Mouse (Mus musculus) midbrain, embryonic 13.5 days (tissue): ENCODE data around the gene Tmem44. TPM values are rescaled to one million over a fixed set of nuclear protein-coding genes. Genes with fewer than 3 reads are reported as not detected.

Experiments used
- ATAC-seq: fragments of 200-750 bp; cut with Nextera tagmentation; 2 replicates; pipeline ENCODE4 v1.8.0; 2017; ENCODE audit warnings: mild to moderate bottlenecking, moderate TSS enrichment, moderate library complexity
- H3K27ac ChIP-seq: fragments of 300-500 bp; sonication (generic); 2 replicates; pipeline ENCODE4 v1.5.1; 2015; ENCODE audit warnings: inconsistent platforms, mild to moderate bottlenecking, moderate library complexity
- H3K27me3 ChIP-seq: fragments of 300-500 bp; sonication (generic); 2 replicates; pipeline ENCODE4 v1.6.1; 2015; ENCODE audit warnings: mild to moderate bottlenecking, inconsistent platforms
- H3K36me3 ChIP-seq: fragments of 300-500 bp; sonication (generic); 2 replicates; pipeline ENCODE4 v1.6.1; 2015; ENCODE audit warnings: mild to moderate bottlenecking, inconsistent platforms
- H3K4me1 ChIP-seq: fragments of 300-500 bp; sonication (generic); replicated peaks from 2 replicates; pipeline ENCODE4 v1.6.1; 2015; ENCODE audit warnings: inconsistent platforms
- H3K4me2 ChIP-seq: fragments of 300-500 bp; sonication (generic); replicated peaks from 2 replicates; pipeline ENCODE4 v1.6.1; 2015; ENCODE audit warnings: moderate library complexity, mild to moderate bottlenecking, inconsistent platforms
- H3K4me3 ChIP-seq: fragments of 300-500 bp; sonication (generic); replicated peaks from 2 replicates; pipeline ENCODE4 v1.5.1; 2015; ENCODE audit warnings: mild to moderate bottlenecking, inconsistent platforms
- H3K9ac ChIP-seq: fragments of 300-500 bp; sonication (generic); replicated peaks from 2 replicates; pipeline ENCODE4 v1.6.1; 2015; ENCODE audit warnings: mild to moderate bottlenecking, inconsistent platforms
- H3K9me3 ChIP-seq: fragments of 300-500 bp; sonication (generic); 2 replicates; pipeline ENCODE4 v1.6.1; 2016; ENCODE audit warnings: mild to moderate bottlenecking, inconsistent platforms
- WGBS: fragments of 180-500 bp; shearing (Covaris S2); methylation state at CpG from one replicate; pipeline ENCODE4 v1.1.7; 2015; 5-methylcytosine and 5-hydroxymethylcytosine counted together
- polyA plus RNA-seq: library from polyadenylated mRNA; unstranded; fragments of >200 nt; fragmentation: Nextera tagmentation; extraction: Ambion mirVana; gene quantifications from 2 replicates; pipeline ENCODE4 v1.2.1, GENCODE M21; 2015

The Tmem44 gene
- polyA plus RNA-seq, 1 experiment from 2014 or later: 70.9 TPM

DNA sequence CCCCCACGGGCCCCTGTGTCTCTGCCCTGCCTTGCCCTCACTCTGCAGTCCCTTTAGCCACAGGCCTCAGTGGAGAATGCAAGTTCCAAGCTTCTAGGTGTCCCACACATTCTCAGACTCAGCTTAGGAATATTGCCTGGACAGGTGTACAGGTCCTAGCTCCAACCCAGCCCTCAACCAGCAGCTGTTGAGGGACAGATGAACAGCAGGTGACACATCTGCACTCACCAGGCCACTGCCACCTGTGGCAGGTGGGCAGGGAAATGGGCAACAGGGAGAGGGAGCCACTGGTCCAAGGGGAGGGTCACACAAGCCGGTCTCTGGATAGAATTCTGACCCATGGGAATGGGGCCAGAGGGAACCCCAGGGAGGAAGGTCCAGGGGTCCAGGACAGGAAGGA, 22.8 kb downstream of the Tmem44 start:
- H3K4me1 ChIP-seq: no peaks in the 10 kb centered on the region
- peaks cover 73% of the 10 kb centered on the region for H3K36me3 ChIP-seq
- H3K27me3 ChIP-seq: no peaks in the 10 kb centered on the region
- H3K4me3 ChIP-seq: no peak overlapping the region
- H3K4me2 ChIP-seq: no peak overlapping the region
- no peak for ATAC-seq
- 78% methylated on average over 2 of the region's 2 CpGs for WGBS
- no peak overlapping the region for H3K9ac ChIP-seq
- H3K27ac ChIP-seq: no peak overlapping the region
- no peaks in the 10 kb centered on the region for H3K9me3 ChIP-seq

DNA sequence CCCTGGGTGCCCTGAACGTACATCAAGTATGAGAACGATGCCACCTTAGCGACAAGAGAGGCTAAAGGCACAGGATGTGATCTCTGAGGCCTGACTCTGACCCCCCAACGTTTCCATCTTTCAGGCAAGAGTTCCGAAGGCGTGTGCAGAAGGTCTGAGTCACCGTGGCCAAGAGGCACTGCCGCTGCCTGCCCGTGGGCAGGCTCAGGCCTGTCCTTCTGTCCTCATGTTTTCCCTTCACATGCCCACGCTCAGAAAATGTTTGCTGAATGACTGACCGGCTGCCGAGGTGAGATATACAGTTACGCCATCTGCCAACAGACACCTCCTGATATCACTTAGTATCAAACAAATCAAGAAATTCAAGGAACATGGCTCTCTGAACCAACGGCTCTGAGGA, 24.9 kb downstream of the Tmem44 start:
- Histone ChIP-seq H3K27ac (no peak overlapping the region), H3K36me3 (peaks cover 77% of the 10 kb centered on the region), H3K4me3 (no peak overlapping the region), H3K4me2 (no peak overlapping the region), H3K9me3 (no peaks in the 10 kb centered on the region), H3K27me3 (no peaks in the 10 kb centered on the region), H3K9ac (no peak overlapping the region), H3K4me1 (no peaks in the 10 kb centered on the region)
- 90% methylated on average over 14 of the region's 14 CpGs for WGBS
- ATAC-seq: no peak

DNA sequence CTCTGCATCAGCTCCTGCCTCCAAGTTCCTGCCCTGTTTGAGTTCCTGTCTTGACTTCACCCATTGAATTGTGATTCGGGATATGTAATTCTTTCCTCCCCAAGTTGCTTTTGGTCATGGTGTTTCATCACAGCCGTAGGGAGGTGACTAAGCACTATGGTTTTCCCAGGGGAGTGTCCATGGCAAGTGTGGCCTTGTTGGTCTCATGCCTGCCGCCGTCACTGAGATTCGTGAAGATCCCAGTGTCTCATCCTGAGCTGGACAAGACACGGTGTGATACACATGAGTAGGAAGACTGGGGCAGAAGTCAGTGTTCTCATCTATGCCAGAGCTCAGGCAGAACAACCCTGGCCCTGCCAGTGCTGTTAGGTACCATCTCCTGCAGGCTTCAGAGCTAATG, 26.2 kb downstream of the Tmem44 start:
- Histone ChIP-seq H3K9ac (no peak overlapping the region), H3K27me3 (no peaks in the 10 kb centered on the region), H3K4me1 (no peaks in the 10 kb centered on the region), H3K9me3 (no peaks in the 10 kb centered on the region), H3K36me3 (peaks cover 70% of the 10 kb centered on the region), H3K27ac (no peak overlapping the region), H3K4me3 (no peak overlapping the region), H3K4me2 (no peak overlapping the region)
- no peak for ATAC-seq
- WGBS: 94% methylated on average over 6 of the region's 6 CpGs

DNA sequence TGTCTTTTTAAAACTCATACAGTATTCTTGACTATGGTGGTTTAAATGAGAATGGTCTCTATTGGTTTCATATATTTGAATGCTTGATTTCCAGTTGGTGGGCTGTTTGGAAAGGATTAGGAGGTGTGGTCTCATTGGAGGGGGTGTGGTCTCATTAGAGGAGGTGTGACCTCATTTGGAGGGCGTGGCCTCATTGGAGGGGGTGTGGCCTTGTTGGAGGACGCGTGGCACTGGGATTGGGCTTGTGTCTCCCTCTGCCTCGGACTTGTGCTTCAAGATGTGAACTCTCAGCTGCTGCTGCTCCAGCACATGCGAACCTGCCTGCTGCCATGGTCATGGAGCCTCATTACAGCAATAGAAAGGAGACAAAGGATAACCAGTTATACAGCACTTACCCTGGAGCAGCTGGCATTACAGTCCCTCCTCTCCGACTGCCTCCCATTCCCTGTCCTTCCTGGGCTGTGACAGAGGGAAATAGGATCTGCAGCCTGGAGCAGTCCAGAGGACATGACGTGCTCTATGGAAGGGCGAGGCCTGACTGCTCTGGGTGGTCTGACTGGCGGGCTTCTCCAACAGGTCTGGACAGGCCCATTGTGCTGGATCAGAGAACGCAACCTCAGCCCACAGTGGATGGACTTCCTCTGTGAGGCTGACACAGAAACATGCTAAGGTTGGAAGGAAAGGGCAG, 28.2 kb downstream of the Tmem44 start:
- ATAC-seq: peak; percentile 60; the same call in 1 of the 2 replicates
- H3K36me3 ChIP-seq: peaks cover 62% of the 10 kb centered on the region
- no peak overlapping the region for H3K27ac ChIP-seq
- no peaks in the 10 kb centered on the region for H3K4me1 ChIP-seq
- no peak overlapping the region for H3K4me2 ChIP-seq
- no peaks in the 10 kb centered on the region for H3K9me3 ChIP-seq
- no peak overlapping the region for H3K4me3 ChIP-seq
- H3K27me3 ChIP-seq: no peaks in the 10 kb centered on the region
- WGBS: 67% methylated on average over 10 of the region's 10 CpGs
- H3K9ac ChIP-seq: no peak overlapping the region

DNA sequence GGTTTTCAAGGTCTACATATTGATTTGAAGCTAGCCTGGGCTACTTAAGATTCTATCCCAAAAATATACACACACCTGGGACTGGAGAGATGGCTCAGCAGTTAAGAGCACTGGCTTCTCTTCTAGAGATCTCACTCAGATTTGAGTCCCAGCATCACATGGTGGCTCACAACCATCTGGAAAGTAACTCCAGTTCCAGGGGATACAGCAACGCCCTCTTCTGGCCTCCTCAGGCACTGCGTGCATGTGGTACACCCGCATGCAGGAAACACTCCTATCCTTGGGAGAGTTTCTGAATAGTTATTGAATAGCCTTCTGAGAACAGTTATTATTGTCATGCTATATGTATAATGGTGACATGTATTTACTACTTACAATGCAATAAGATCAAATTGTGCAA, 29.5 kb downstream of the Tmem44 start:
- H3K27me3 ChIP-seq: no peaks in the 10 kb centered on the region
- no peak overlapping the region for H3K27ac ChIP-seq
- H3K36me3 ChIP-seq: peaks cover 58% of the 10 kb centered on the region
- no peak overlapping the region for H3K4me3 ChIP-seq
- H3K4me2 ChIP-seq: no peak overlapping the region
- no peak for ATAC-seq
- no peak overlapping the region for H3K9ac ChIP-seq
- no peaks in the 10 kb centered on the region for H3K9me3 ChIP-seq
- 60% methylated on average over 3 of the region's 3 CpGs for WGBS
- H3K4me1 ChIP-seq: no peaks in the 10 kb centered on the region

DNA sequence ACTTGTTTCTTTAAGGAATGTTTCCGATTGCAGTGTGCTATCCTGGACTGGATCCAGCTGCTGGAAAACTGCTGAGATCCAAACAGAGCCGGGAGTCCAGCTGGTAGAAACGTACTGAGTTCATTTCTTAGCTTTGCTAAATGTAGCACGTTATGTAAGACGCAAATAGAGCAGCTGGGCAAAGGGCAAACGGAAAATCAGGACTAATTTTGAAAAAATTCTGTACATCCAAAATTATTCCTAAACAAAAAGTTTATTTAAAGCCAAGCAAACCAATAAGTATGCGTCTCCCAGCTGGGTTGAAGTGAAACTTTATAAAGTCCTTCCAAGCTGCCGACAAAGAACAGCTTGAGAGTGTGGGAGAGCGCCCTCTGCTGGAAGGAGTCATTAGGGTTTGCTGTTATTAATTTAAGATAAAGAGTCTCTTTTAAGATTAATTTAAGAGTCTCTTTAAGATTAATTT, 30.2 kb downstream of the Tmem44 start:
- Histone ChIP-seq H3K27ac (no peak overlapping the region), H3K27me3 (no peaks in the 10 kb centered on the region), H3K9ac (no peak overlapping the region), H3K4me1 (no peaks in the 10 kb centered on the region), H3K9me3 (no peaks in the 10 kb centered on the region), H3K36me3 (peaks cover 60% of the 10 kb centered on the region), H3K4me2 (0 out of 2 replicates have a peak overlapping the region, but pooled peaks have one; percentile 9), H3K4me3 (no peak overlapping the region)
- WGBS: 35% methylated on average over 9 of the region's 9 CpGs
- no peak for ATAC-seq

DNA sequence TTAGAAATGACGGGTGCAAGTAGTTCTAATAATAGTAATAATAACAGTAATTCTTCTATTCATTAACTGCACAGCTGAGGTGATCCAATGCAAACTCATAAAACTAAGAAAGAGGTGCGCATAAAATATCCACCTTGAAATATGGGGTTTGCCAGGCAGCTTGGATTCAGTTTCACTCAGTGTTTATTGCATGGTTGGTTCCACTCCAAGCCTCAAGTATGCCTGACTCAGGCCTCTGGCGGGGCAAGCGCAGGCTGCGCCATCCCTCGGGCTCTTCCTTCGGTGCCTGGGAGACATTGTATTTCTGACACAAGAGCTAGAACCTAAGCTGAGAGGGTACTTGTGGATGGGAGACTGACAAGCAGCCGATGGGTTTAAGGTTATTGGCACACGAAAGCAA, 32.0 kb downstream of the Tmem44 start:
- Histone ChIP-seq H3K4me1 (0 out of 2 replicates have a peak, but pooled peaks cover 1% of the 10 kb centered on the region), H3K27ac (no peak overlapping the region), H3K9ac (no peak overlapping the region), H3K36me3 (peaks cover 58% of the 10 kb centered on the region), H3K9me3 (no peaks in the 10 kb centered on the region), H3K4me3 (no peak overlapping the region), H3K27me3 (no peaks in the 10 kb centered on the region), H3K4me2 (no peak overlapping the region)
- ATAC-seq: no peak
- WGBS: 85% methylated on average over 9 of the region's 9 CpGs

DNA sequence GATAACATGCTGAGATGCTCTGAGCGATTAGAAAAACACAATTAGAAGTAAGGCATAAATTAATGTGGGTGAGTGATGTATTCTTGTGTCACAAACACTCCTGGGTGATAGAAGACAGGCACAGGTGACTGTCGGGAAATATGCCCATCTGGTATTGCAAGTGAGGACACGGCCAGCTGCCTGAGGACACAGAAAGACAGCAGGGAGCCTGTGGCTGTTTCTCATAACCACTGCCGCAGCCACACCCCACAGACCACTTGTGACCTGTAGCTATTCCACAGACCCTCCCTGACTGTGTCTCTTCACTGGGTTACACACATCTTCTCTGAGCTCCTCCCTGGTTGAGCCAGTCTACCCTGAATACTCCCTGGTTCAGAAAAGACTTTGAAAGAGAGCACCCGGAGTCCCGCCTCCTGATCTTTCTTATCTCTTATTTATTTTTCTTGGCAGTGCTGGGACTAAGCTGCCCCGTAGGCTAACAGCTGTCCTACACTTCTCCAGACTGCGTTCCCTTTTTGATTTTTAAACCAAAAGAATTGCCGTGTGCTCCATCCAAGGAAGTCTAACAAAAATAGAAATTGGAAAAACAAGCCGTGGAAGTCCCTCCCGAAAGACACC, 32.9 kb downstream of the Tmem44 start:
- peaks cover 54% of the 10 kb centered on the region for H3K36me3 ChIP-seq
- no peak for ATAC-seq

DNA sequence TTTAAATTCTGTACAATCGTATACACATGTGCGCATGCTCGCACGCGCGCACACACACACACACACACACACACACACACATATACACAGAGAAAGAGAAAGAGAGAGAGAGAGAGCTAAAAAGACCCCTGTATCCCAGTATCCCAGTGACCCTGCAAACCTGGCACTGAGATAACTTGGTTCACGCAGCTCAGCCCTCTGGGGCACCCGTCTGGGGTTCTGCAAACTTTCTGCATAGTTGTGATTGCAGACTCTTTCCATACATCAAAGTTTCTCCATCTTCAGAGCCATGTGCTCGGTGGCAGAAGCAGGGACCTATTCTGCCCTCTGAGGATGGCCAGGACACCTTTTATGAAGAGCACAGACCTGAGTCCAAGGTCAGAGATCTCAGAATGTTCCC, 33.6 kb downstream of the Tmem44 start:
- no peak overlapping the region for H3K4me2 ChIP-seq
- H3K4me1 ChIP-seq: peaks cover 12% of the 10 kb centered on the region; the same call in 1 of the 2 replicates
- no peak overlapping the region for H3K27ac ChIP-seq
- H3K9ac ChIP-seq: no peak overlapping the region
- 95% methylated on average over 9 of the region's 9 CpGs for WGBS
- no peak for ATAC-seq
- no peaks in the 10 kb centered on the region for H3K9me3 ChIP-seq
- H3K27me3 ChIP-seq: no peaks in the 10 kb centered on the region
- H3K4me3 ChIP-seq: no peak overlapping the region
- peaks cover 46% of the 10 kb centered on the region for H3K36me3 ChIP-seq

More for the DNA sequence above, 32.9 kb downstream of the Tmem44 start:
- Histone ChIP-seq H3K4me2 (no peak overlapping the region), H3K9me3 (no peaks in the 10 kb centered on the region), H3K4me1 (0 out of 2 replicates have a peak, but pooled peaks cover 5% of the 10 kb centered on the region), H3K27me3 (no peaks in the 10 kb centered on the region), H3K9ac (no peak overlapping the region), H3K27ac (no peak overlapping the region), H3K4me3 (no peak overlapping the region)
- 75% methylated on average over 11 of the region's 11 CpGs for WGBS

DNA sequence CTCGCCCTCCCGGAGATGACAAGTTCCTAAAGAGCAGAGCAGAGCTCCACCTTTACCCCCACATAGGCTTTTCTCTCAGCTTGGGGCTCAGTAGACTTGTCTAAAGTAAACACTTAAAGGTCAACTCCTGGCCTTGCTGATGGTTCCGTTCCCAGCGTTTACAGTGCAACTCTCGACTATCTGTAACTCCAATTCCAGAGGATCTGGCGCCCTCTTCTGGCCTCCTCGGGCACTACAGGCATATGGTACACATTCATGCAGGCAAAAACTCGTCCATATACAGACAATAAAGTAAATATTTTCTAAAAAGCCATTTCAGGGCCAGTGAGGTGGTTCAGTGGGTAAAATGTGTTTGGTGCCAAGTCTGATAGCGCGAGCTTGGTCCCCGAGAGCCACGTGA, 35.2 kb downstream of the Tmem44 start:
- Histone ChIP-seq H3K9ac (no peak overlapping the region), H3K4me3 (no peak overlapping the region), H3K27ac (no peak overlapping the region), H3K4me2 (no peak overlapping the region), H3K4me1 (peaks cover 22% of the 10 kb centered on the region), H3K9me3 (no peaks in the 10 kb centered on the region), H3K36me3 (peaks cover 46% of the 10 kb centered on the region), H3K27me3 (no peaks in the 10 kb centered on the region)
- ATAC-seq: no peak
- WGBS: 64% methylated on average over 12 of the region's 12 CpGs

DNA sequence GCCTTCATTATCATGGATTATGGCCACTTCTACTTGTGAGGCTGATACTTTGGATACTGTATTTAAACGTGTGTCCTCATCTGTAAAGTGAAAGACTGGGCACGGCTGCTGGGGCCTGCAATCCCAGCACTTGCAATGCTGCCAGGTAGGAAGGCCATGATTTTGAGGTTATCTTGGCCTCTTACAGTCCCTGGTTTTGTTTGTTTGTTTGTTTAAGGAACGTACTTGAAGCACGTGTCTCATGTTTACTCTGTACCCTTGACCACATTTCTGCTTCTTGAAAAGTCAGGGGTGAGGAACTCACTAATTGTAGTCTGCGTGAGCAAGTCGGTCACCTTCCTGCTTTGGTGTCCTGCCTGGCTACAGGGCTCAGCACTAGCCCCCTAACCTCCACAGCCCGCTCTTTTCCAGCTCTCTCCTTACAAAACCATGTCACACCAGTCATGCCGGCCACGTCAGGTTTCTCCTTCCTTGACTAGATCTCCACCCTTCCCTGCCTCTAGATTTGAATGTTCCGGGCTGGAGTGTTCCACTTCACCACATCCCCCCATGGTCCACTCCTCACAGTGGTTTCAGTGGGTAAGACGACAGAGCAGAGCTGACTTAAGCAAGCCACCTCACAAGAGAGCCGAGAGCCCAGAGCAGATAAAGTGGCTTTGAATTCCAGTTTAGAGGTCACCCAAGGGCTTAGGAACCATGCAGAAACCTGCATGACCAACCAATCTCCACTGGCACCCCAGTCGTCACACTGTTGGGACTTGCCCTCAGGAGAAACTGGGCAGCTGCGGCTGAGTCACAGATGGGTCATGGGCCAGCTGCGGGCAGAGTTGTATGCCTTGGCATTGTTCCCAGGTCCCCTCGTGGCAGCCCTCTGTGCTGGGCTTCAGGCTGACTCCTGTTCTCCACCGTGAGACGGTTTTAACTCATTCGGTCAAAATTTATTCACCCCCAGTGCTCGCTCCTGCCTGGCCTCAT, 37.3 kb downstream of the Tmem44 start:
- H3K4me3 ChIP-seq: no peak overlapping the region
- WGBS: 77% methylated on average over 20 of the region's 20 CpGs
- H3K27ac ChIP-seq: no peak overlapping the region
- no peaks in the 10 kb centered on the region for H3K27me3 ChIP-seq
- peaks cover 29% of the 10 kb centered on the region for H3K4me1 ChIP-seq
- no peak overlapping the region for H3K4me2 ChIP-seq
- no peak overlapping the region for H3K9ac ChIP-seq
- H3K9me3 ChIP-seq: no peaks in the 10 kb centered on the region
- H3K36me3 ChIP-seq: peaks cover 41% of the 10 kb centered on the region
- no peak for ATAC-seq
